Mouse (Mus musculus) cerebellum, adult 9-10 months (tissue): ENCODE data around the gene Trp53inp2.

Experiments used
- DNase-seq: peaks from one replicate; pipeline ENCODE4 v3.0.0; 2022

The Trp53inp2 gene

DNA sequence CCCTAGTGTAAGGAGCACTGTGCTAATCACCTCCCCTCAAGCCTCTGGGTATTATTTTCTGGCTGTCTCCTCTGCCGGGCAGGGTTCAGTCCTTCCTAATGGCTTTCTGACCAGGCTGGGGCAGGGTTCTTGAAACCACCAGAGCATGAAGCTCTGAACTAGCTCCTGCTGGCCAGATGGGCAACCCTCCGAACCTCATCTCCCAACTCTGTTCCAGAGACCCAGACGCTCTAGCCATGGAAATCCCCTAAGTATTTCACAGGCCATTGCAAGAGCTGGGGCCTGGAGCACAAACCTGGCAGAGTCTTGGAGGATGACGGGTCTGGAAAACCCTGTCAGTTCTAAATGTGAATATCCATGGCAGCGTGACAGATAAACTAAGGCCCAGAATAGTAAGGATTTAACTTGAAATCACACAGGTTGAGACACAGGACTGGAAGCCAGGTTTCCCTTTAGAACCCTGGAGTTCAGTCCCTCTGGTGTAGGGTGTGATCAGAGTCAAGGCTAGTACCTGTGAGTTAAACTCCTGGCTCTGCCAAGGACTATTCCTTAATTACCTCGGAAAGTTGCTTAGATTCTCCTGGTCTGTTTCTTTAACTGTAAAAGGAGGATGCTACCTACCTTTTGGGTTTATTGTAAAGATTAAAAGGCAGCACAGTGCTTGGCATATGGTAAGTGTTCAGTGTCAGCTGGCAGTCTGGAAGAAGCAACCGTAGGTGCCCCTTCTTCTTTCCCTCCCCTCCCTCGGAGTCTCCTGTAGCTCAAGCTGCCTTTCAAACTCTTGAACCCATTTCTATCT, at the start of gene Trp53inp2:
Gene Trp53inp2 (plus strand): TSS at position 799 of the 799 bp plus-strand sequence.
- peak; percentile 62 for DNase-seq

DNA sequence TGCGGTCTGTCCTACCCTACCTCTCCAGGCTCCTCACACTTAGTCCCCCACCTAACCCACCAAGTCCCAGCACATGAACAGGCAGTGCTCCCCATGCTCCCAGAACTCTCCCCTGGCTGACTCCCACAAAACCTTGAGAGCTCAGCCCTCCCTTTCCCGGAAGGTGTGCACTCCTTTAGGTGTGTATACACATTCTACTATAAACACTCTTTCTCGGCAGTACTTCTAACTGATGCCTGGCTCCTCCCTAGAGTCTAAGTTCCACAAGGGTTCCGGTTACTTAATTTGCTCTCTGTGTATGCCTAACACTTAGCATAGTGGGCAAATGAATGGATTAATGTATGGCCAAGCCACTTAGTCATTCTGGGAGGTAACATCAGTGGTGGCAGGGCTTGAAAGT, 49.5 kb upstream of the Trp53inp2 start:
- no peak for DNase-seq

DNA sequence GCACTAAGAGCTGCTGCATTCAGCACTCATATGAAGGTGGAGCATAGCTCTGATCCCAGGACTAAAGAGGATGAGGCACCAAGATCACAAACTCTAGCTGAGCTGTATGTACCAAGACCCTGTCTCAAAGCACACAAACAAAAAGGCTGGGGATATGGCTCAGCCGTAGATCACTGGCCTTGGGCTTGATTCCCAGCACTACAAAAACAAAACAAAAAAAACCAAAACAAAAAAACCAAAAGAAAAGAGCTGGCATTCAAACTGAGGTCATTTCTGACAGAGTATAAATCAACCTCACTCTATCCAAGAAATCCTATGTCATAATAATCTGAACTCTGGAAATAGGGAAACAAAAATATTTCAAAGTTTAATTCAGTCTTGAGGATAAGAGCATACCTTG, 47.4 kb upstream of the Trp53inp2 start:
- DNase-seq = no peak

DNA sequence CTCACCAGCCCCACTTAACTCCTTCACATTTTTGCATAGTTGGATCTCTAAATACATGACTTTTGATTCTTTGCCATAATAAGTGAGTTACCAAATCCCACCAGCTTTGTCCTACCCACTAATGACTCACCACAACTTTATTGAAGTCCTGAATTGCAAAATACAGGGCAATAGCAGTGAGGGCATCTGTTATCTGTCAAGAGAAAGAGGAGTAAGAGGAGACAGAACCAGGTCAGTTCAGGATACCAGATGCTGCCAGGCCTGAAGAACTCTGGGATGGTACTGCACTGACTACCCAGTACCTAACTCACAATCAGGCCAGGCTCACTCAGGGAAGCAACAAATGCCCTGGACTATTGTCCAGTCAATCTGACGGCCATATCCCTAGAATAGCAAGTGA, 45.6 kb upstream of the Trp53inp2 start:
- DNase-seq = no peak

DNA sequence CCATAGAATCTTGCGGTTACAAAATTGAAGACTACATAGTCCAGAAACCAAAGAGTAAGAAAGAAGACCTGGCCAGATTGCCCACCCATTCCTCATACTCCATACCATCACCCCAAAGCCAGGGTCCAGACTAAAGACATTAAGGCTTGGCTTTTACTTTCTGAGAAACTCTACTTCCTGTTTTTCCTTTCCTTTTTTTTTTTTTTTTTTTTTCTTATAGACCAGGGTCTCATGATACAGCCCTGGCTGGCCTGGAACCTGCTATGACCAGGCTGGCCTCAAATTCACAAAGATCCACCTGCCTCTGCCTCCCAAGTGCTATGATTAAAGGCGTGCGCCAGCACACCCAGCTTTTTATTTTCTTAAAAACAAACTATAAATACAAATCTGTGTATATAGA, 44.6 kb upstream of the Trp53inp2 start:
- no peak for DNase-seq

DNA sequence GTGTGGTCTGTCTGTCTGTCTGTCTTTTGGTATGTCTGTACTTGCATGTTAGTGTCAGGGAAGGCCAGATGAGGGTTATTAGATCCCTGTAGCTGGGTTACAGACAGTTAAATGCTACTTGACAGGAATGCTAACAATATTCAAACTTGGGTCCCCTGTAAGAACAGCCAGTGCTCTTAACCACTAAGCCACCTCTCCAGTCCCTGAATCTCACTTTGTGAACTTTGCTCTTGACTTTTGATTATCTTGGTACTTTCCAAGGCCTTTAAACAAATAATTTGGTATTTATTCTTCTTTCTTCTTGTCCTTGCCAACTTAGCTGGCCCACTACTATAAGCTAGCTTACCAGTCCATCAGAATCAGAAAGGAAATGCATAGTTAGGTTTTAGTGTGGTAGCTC, 40.7 kb upstream of the Trp53inp2 start:
- DNase-seq = no peak

DNA sequence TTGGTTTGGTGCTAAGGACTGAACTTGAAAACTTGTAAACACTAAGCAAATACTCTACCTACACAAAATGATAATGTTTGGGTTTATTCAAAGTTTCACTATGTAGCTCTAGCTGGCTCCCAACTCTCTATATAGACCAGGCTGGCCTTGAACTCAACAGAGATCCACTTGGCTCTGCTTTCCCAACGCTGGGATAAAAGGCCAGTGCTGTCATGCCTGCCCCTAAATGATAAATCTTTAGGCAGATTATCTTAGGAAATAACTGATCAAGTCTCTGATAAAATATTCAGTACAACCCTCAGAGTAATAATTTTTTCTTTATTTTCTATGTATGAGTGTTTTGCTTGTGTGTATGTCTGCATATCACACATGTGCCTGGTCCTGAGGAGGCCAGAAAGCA, 34.2 kb upstream of the Trp53inp2 start:
- DNase-seq = no peak

DNA sequence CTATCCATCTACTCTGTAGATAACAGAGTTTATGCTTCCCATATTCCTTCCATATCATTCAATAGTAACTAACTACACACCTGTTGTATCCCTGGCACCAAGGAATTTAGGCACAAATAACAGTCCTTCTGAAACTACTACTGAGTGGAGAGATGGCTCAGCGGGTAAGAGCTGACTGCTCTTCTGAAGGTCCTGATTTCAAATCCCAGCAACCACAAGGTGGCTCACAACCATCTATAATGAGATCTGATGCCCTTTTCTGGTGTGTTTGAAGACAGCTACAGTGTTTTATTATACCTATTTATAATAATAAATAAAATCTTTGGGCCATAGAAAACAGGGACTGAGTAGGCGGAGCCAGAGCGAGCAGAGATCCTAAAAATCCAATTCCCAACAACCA, 26.5 kb upstream of the Trp53inp2 start:
- no peak for DNase-seq

DNA sequence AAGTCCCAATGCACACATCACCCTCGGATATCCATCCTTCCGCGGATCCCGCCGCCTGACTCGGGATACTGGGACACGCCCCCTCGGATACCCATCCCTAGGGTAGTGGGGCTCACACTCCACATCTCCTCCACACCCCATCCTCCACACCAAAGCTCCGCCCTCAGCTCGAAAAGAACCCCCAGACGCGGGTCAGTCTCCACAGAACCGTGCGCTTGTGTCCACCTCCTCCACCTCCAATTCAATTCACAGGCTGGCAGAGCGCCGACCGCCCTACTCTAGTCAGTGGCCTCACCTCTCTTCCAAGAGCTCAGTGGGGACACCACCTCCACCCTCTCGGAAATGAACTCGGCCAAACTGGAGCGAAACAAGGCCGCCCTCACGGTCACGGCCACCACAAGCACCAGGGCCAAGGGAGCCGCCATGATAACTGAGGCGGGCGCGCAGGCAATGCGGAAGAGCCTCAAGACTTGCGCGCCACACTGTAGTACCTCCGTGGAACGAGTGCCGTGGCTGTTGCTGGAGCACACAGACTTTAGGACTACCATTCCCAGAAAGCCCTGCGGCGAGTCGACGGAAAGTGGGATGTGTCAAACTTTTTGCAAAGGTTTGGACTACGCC, 23.8 kb upstream of the Trp53inp2 start, which contains the start of gene Pigu:
Gene Pigu (minus strand): TSS at position 460 of the 621 bp plus-strand sequence.
- DNase-seq = peak; percentile 94

DNA sequence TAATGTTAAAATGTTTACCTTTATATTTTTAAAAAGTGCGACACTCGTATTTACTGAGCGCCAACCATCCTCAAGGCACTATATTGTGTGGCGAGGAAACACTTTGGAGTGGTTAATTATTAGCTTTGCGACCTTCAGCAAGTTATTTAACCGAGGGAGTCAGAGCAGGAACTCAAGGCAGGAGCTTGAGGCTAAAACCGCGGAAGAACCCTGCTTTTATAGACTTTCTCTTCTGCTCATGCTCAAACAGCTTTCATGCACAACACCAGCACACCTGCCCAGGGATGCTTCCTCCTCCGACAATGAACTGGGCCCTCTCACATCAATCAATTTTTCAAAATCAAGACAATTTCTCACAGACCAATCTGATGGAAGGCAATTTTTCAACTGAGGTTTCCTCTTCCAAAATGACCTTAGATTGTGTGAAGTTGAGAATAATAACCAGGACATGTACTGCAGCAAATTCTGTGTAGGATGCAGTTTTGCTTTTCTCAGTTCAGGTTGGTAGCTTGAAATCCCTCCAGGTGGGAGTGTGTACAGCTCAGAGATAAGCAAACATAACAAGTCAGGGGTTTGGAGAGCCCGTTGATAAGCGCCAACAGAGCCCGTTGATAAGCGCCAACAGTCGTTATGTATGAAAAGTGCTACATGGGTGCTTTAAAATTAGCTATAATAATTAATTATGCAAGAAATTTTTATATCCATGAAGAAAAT, 23.0 kb upstream of the Trp53inp2 start:
- peak; percentile 38 for DNase-seq

DNA sequence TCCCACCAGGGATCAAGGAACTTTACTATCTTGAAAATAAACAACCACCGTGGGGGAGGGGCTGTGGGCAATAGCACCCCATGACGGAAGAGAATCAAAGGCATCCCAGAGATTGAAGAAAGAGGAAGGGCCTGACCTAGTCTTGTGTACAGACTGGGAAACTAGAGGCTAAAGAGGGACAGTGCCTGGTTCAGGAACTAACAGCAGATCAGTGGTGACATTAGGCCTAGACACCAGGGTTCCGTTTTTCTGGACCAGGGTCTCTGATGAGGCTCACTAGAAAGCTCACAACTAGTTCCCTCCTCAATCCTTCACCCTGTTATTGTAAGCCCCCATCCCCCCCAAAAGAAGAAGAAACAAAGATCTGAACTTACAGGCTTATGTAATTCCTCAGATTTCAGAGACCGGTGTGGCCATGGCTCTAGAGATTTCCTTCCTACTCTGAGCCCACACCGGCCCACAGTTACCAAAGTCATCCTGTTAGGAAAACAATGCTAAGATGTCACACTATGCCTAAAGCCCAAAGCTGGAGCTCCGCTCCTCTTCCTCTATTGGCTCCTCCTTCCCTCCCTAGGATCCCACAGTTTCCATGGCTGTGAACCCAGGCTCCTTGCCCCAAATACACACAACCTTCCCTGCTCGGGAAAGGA, 13.1 kb upstream of the Trp53inp2 start:
- no peak for DNase-seq

DNA sequence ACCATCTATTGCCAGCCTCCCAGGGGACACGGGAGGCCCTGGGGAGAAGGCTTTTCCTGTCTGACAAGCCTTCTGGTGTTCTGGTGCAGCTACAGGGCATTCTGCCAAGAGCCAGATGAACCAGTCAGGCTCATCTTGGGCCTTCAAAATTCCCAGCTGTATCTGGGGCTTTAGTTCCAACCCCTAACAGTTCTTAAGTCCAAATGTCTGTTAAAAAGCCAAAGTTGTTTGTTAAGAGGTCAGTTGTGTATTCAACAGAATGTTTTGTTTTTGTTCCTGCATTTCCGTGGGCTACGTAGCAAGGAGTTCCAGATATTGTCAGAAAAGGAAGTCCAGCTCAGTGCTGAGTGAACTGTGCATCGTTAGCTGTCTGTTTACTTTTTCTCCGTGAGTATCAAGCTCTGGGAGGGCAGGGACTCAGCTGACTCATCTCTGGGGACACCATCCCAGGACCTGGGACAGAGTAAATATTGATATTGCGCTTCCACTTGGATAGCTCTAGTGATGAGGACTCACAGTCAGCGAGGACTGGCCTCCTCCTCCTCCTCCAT, 11.5 kb upstream of the Trp53inp2 start:
- DNase-seq = no peak

DNA sequence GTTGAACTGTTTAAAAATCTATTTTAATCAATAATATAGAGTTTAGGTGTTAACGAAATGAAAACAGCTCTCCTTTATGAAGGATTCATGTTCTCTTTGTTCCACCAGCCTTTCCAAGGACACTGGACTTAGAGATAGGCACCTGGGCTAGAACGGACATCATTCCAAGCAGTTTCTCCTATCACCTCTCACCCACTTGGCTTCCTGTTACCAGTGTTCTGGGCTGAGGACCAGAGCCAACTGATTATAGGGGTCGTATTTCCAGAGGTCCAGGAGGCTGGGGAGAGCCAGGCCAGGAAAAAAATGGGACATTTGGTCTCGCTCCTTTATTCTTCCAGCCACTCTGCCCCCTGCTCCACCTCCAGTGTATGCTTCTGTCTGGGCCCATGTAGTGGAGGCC, 8.4 kb upstream of the Trp53inp2 start:
- no peak for DNase-seq

DNA sequence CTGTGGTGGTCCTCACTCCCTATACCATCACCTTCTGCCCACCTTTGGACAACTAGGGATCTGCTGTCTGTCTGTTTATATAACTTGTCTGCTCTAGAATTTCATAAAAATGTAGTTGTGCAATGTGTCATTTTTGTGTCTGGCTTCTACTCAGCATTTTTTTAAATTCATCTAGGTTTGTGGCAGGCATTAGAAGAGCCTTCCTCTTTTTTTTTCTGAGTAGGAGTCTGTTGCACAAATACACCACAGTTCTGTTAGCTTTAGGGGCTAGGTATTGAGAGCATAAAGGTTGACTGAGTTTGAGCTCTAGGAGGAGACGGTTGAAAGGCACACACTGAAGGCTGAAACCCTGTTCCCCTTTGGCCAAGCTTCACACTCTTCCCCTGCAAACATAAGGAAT, 7.6 kb upstream of the Trp53inp2 start:
- DNase-seq = no peak

DNA sequence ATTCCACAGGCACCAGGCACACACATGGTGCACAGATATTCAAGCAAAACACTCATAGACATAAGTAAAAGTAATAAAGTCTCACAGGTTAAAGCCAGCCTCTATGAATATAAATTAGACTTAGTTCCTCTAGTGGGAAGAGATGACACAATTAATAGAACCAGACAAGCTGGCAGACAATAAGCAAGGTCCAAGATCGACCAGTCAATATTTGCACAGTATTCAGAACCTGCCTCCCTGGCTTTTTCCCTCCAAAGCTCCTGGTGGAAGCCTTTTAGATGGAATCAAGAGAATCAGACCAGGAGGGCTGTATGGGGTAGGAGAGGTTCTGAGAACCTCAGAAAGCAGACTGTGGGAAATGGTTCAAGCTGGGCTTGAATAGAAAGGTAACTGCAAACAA, 7.0 kb upstream of the Trp53inp2 start:
- DNase-seq = no peak

DNA sequence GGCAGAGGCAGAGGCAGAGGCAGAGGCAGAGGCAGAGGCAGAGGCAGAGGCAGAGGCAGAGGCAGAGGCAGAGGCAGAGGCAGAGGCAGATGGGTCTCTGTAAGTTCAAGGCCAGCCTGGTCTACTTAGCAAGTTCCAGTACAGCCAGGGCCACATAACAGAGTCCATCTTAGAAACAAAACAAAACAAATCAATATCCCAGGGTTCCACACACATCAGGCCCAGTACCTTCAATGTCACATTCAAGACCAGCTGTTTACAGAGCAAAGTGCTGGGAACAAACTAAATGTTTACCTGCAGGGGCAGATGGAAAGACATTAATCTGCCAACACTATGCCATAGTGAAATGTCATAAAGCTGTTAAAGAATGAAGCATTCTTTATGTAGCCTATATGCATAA, 6.3 kb upstream of the Trp53inp2 start:
- no peak for DNase-seq

DNA sequence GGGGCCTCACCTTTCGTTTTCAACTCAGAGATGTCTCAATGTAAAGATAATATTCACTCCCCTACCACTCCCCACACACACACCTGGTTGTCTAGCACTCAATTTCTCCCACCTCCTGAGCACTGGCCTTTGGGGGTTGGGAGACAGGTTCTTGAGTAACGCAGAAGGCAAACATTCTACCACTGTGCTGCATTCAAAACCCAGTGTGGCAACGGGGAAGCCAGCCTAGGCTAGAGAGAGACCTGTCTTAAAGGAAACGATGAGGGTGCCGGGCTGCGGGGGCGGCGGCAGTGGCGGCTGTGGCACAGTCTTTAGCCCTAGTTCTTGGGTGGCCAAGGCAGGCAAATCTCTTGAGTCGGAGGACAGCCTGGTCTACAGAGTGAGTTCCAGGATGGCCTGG, 4.7 kb upstream of the Trp53inp2 start:
- DNase-seq = no peak

DNA sequence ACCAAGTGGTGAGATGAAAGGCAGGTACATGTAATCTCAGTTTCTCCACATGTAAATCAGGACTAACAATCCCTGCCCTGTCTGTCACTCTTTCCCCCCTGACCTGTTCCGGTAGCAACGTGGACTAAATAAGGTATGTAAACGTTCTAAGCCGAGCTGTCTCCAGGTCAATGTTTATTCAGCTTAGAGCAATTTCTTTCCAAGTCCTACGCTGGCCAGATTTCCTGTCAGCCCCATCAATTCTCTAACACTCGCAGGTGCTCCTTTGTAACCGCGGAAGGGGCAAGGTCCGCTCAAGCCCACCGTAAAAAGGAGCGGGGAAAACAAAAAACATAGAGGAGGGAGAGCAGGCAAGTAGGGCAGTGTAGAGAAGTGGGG, 190 bp downstream of the Trp53inp2 start:
- no peak for DNase-seq

DNA sequence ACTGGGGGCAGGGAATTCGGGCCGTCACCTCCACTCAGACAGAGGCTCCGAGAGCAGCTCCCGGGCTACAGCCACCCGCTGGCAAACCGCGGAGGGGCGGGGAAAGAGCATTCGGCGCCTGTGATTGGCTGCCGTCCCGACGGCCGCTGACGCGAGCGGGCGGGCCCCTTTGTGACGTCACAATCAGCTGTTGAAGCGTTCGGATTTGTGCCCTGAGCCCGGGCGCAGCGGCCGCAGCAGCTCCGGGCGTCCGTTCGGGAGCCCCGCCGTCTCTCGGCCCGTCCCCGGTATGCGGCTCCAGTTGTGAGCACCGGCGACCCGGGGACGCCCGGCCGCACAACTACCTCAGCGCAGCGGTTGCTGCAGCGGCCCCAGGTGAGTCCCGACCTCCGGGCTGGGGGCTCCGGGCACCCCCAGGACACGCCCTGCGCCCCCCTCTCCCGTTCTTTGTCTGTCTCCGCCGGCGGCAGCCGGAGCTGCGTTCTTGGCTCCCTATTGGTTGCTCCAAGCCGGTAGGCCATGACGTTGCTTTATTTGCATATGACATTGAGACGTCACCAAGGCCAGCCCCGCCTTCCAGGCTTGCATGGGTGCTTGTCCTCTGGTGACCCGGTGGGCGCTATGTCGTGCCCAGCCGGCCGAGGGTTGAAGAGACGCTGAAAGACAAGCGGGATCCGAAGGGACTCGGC, 928 bp downstream of the Trp53inp2 start:
- peak; percentile 98 for DNase-seq

DNA sequence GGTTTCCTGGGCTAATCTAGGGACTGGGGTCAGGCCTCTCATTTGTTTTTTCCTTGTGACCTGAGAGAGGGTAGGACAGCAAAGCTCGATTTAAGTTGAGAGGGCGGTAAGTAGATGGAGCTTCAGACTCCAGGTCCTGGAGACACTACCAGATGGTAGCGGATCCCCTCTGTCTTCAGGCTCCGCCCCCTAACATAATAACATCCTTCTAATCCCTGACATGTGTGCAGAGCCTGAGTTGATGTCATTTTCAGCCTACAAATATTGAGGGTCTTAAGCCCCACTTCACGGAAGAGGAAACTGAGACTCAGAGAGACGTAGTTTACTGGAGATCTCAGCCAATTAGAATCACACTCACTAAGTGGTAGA, 1.5 kb downstream of the Trp53inp2 start:
- DNase-seq = no peak

DNA sequence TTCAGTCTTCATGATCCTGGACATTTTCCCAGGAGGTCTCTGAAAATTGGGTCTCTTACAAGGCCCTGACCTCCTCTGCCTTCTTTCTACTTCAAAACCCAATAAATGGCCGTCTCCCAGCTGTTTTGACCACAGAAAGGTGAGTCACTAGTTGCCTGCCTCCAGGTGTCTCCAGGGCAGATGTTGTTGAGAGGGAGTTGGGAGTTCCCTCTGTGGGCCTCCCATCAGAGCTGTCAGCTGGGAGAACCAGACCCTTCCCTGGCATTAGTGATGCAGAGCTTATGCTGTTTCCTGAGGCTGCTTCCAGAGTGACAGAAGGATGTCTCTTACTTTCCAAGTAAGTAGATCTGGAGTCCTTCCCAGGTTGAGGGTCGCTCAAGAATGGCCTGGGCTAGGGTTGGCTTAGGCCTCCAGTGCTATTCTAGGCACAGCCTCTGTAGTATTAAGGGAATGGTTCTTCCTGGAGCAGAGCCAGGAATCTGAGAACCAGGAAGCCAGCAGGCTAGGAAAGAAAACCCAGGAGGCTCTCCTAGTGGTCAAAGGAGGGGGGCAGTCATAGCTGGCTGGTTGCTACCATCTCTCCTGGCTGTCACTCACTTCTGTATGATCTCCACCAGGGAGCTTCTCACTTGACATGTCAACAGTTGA, 2.1 kb downstream of the Trp53inp2 start:
- DNase-seq = peak; percentile 71

DNA sequence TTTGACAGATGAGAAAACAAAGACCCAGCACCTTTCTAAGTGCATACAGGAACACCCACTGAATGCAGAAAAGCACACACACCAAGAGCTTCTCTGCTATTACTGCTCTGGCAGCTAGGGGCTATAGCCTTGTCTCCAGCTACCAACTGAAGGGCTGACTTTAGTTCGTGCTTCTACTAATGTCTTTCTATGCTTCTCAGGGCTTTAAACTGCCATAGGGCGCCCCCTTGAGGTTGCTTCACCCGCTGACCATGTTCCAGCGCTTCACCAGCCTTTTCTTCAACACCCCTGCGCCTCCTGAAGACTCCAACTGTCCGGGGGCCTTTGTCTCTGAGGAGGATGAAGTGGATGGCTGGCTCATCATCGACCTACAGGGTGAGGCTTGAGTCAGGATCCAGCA, 4.2 kb downstream of the Trp53inp2 start:
- peak; percentile 90 for DNase-seq
